Mouse (Mus musculus) forelimb bud, embryonic 11.5 days (tissue): Measurements from ENCODE around the gene Gm26938.

Source experiments
- DNase-seq: peaks from one replicate; pipeline ENCODE4 v3.0.0-alpha.2; 2012; ENCODE audit warnings: low read depth, low spot score

Gm26938 gene

GRCm38 (mm10) chr5:139826357-139827055, at the start of gene Gm26938, which contains the start of gene Psmg3:
Gene Gm26938 (minus strand): TSS chr5:139826407.
Gene Psmg3 (minus strand): TSS chr5:139826885.
- peak; percentile 91 for DNase-seq

DNA sequence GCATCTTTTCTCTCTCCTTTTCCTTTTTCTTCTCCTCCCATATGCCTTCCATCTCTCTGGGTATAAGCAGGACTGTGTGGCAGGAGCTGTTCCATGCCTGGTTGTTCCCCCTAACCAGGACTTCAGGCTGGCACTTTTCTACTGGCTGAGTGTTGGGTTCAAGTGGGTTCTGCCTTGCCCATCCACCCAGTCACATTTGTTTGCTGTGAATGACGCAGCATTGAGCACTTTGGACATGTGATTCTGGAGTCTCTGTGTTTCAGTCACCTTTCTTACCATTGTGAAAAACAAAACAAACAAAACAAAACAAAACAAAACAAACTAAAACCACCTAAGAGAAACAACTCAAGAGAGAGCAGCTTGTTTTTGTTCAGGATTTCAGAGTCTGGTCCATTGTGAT, 45.3 kb upstream of the Gm26938 start:
- DNase-seq, result no peak

DNA sequence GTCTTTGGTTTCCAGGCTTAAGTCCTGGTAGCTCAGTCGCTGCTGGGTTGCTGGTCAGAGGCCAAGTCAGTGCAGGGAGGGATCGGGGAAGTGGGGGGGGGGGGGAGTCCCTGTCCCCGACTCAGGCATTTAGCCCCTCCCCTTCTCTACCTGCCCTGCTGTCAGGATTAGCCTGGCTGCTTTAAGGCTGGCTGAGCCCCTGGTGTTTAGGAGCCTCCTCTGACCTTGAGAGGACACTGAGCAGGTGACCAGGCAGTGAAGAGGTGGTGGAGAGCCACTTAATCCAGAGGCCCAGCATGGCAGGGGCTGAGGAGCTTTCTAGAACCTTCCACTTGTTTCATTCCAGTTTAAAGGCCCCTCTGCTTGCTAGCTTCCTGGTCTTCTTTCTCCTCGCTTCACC, 44.7 kb upstream of the Gm26938 start:
- DNase-seq, result no peak

DNA sequence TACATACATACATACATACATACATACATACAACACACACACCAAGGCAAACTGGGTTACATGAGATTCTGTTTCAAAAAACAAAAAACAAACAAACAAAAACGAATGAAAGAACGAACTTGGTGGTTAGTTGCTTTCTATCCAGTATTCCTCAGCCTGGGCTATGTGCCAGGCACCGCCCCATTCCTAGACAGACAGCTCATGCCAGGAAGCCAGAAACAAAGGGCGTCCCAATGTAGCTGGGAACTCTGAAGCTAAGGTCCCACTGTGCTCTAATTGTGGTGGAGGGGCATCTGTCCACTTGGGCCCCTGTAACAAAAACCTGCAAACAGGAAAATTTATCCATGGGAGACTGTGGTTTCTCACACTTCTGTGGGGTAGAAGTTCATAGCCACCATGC, 36.6 kb upstream of the Gm26938 start:
- DNase-seq, result no peak

GRCm38 (mm10) chr5:139860328-139861104, 34.3 kb upstream of the Gm26938 start:
- no peak for DNase-seq

- DNase-seq, result no peak
Observed at GRCm38 (mm10) chr5:139849626-139850320, 23.6 kb upstream of the Gm26938 start.

- no peak for DNase-seq
Observed at GRCm38 (mm10) chr5:139839142-139839541, 12.9 kb upstream of the Gm26938 start.

GRCm38 (mm10) chr5:139838476-139838892, 12.3 kb upstream of the Gm26938 start:
- DNase-seq, result peak; percentile 64

GRCm38 (mm10) chr5:139835706-139836105, 9.5 kb upstream of the Gm26938 start:
- DNase-seq, result no peak

DNA sequence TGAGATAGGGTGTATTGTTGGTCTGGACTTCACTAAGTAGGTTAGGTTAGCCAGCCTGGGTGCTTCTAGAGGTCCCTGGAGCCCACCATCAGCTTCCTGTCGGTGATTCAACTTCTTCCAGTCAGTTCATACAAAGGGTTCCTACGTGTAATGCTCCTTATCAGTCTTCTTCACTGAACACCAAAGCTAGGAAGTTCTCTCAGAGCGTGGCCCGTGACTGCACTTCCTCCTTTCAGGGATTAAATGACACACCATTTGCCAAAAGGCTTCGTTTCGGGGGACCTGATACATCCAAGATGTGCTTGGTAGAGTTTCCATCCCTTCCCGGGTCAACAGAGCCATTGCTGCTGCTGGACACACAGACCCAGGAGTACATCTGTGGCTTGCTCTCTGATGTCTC, 5.9 kb upstream of the Gm26938 start:
- no peak for DNase-seq

DNA sequence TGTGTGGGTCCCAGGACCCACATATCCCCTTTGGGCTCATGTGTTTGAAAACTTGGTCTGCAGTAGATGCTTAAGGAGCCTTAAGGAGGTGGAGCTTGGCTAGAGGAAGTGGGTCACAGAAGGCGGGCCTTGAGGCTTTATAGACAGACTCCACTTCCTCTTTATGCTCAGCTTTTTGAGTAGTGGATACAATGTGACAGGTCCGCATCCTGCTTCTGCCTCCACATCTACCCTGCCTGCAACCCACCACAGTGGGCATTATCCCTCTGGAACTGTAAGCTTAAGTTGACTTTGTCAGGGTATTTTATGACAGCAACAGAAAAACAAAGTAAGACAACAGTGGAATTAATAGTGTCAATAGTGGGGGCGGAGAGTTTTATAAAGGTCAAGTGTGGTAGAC, 4.5 kb upstream of the Gm26938 start:
- no peak for DNase-seq

- no peak for DNase-seq
Observed at GRCm38 (mm10) chr5:139829384-139829783, 3.2 kb upstream of the Gm26938 start.

DNA sequence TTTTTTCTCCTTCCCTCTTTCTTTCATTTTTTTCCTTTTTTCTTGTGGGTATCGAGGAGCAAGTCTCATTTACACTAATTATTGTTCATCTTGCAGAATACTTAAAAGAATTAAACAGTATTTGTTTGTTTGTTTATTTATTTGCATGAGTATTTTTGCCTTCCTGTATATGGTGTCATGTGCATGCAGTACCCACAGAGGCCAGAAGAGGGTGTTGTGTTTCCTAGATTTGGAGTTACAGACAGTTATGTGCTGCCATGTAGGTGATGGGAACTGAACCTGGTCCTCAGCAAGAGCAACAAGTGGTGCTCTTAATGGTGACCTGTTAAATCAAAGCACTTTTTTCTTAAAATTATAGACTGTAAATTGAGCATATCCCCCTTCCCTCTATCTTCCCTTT, 1.4 kb upstream of the Gm26938 start:
- no peak for DNase-seq

GRCm38 (mm10) chr5:139825947-139826346, 260 bp downstream of the Gm26938 start:
- DNase-seq, result no peak

- no peak for DNase-seq
Observed at GRCm38 (mm10) chr5:139824531-139824930, 1.7 kb downstream of the Gm26938 start.

- no peak for DNase-seq
Observed at GRCm38 (mm10) chr5:139821466-139822459, 4.4 kb downstream of the Gm26938 start.

- no peak for DNase-seq
Observed at GRCm38 (mm10) chr5:139819538-139820181, 6.5 kb downstream of the Gm26938 start, which contains the start of gene Tmem184a. Gene Tmem184a (minus strand): TSS chr5:139819917.

GRCm38 (mm10) chr5:139818801-139819200, 7.4 kb downstream of the Gm26938 start:
- DNase-seq, result no peak

DNA sequence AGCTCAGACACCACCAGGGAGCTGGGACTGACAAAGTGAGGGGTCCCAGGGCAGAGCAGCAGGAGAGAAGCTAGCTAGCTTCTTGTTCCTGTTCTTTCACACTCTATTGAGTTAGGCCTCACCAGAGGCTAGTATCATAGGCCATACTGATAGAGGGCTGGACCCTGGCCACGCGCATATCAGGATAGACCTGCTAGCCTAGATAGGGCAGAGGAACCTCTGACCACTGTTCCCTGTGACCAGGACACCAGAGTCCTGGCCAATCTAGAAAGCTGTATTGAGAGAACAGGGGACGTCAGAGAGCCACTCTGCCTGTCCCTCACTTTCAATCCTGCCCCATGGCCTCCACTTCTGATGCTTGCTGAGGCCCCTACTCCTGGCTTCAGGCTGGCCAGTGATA, 8.2 kb downstream of the Gm26938 start:
- DNase-seq, result no peak

GRCm38 (mm10) chr5:139817292-139817691, 8.9 kb downstream of the Gm26938 start:
- DNase-seq, result no peak

DNA sequence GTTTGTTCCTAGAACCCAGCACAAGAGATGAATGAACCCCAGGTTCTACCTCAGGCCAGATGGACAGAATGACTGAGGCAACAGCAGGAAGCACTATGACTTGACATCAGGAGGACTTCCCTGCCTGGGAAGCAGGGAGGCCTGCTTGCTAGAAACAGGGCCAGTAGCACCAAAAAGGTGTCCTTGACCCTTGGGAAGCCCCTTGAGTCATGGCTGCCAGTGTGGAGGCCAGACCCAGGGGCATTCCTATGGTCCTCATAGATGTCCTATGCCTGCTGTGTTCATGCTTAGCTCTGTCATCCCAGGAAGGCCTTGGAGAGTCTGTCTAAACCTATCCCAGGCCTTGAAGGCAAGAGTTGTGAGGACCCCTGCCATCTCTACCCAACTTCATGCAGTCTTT, 9.8 kb downstream of the Gm26938 start:
- DNase-seq, result no peak
